ENCODE assay signal across 1 mouse cellular context in genomic region chr5:136952153-136952552, GRCm38 (mm10).
TF ChIP-seq lines count a peak whose summit lies in the region.

No protein-coding gene starts in this region.

TF ChIP-seq in CH12.LX, 34 proteins besides CTCF, POLR2A, EP300 and RAD21:
- TF ChIP-seq MAX (IDR thresholded peaks at IDR 0.05; ENCODE audit: low read length) (no peak), ELF1 (IDR thresholded peaks at IDR 0.05; ENCODE audit: low read depth, low read length) (no peak), ZNF384 (IDR thresholded peaks at IDR 0.05; ENCODE audit: low read depth, low read length) (no peak), ZKSCAN1 (IDR thresholded peaks at IDR 0.05; ENCODE audit: borderline replicate concordance, low read depth, low read length) (no peak), ZMIZ1 (IDR thresholded peaks at IDR 0.05; ENCODE audit: low read depth, low read length) (no peak), MXI1 (IDR thresholded peaks at IDR 0.05; ENCODE audit: low read depth, low read length) (no peak), MAZ (IDR thresholded peaks at IDR 0.05; ENCODE audit: low read depth, low read length) (no peak), MAFK (IDR thresholded peaks at IDR 0.05; ENCODE audit: insufficient replicate concordance, low read length) (no peak), MYC (IDR thresholded peaks at IDR 0.05; ENCODE audit: low read depth, low read length) (no peak), SMC3 (IDR thresholded peaks at IDR 0.05; ENCODE audit: low read depth, low read length) (no peak), ZC3H11A (IDR thresholded peaks at IDR 0.05; ENCODE audit: low read depth, low read length) (no peak), TCF12 (IDR thresholded peaks at IDR 0.05; ENCODE audit: low read depth, low read length) (no peak), CHD1 (IDR thresholded peaks at IDR 0.05; ENCODE audit: low read depth, low read length) (no peak), JUND (conservative IDR thresholded peaks at IDR 0.05; ENCODE audit: low read depth, low read length) (no peak), BHLHE40 (IDR thresholded peaks at IDR 0.05; ENCODE audit: low read depth, low read length) (no peak)
